Mouse (Mus musculus) spleen, embryonic (tissue): ENCODE results near the gene Krtap4-9.
"Not testable (repeated sequence)": the region's sequence is repeated elsewhere in the genome, so short reads cannot be mapped to it uniquely, and the experiment has no call there.

ENCODE experiments used
- CTCF ChIA-PET: fragments of 350-600 bp; sonication (Branson Sonifier 250); formaldehyde crosslinking; loops from one replicate; lab custom pipeline; 2022; lab: Charles Lee

Krtap4-9 gene

DNA sequence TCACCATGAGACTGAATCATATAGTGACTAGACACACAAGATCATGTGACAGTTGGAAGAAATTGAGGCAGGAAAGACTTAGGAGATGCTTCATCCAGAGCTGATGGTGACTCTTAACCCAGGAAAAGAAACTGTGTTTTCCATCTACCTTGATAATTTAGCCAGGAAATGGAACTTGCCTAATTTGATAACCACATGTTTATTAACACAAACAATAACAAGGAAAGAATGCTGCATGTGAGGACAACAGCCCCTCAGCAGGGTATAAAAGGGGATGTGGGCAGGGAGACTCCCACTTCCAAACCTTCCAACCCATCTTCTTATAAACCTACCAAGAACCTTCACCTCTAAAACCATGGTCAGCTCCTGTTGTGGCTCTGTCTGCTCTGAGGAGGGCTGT is at the start of gene Krtap4-9:
Gene Krtap4-9 (plus strand): TSS at position 301 of the 400 bp plus-strand sequence.
- CTCF ChIA-PET = not testable (repeated sequence)

DNA sequence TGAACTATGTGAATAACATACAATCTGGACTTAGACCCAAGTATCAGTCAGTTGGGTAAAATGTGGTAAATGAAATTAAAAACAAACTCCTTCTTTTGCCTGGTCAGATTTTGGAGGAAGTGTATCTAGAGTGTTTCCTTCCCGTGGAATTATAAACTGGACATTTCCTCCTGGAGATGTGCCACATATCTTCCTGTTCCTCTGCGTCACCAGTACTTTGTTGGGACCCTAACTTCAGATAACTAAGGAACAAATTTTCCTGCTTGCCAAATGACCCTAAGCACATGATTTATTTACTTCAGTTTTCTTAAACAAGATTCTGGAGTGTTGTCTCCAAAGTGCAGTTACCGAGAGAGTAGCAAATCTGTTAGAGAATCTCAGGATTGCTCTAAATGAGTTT is 41.0 kb upstream of the Krtap4-9 start:
- CTCF ChIA-PET = no interaction called here

DNA sequence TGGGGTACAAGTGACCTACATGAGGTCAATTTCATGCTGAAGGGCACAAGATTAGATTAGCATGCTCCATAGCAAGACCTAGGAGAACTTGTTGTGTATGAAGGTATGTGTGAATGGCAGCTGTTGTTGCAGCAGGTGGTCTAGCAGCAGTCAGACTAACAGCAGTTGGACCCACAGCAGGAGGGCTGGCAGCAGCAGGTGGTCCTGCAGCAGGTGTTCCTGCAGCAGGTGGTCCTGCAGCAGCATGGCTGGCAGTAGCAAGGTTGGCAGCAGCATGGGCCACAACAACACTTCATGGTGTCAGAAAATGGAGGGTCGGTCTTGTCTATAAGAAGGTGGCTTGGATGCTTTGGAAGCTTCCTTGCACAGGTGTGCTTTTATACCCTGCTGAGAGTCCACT is 26.1 kb upstream of the Krtap4-9 start:
- CTCF ChIA-PET = no interaction called here

DNA sequence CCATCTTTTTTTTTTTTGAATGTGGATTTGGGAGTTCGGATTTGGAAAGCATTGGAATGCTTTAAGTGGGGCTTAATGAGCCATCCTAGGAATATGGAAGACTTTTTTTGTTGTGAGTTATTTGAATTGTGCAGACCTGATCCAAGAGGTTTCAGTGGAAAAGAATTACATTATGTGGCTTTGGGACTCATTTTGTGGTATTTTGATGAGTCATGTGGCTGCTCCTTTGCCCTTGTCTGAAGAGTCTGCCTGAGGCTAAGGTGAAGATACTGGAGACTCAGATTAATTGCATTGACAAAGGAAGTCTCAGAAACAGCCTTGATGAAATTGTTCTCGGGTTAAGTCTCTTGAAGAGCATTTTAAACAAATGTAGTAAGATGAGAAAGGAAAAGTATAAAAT is 16.6 kb upstream of the Krtap4-9 start:
- CTCF ChIA-PET = no interaction called here

DNA sequence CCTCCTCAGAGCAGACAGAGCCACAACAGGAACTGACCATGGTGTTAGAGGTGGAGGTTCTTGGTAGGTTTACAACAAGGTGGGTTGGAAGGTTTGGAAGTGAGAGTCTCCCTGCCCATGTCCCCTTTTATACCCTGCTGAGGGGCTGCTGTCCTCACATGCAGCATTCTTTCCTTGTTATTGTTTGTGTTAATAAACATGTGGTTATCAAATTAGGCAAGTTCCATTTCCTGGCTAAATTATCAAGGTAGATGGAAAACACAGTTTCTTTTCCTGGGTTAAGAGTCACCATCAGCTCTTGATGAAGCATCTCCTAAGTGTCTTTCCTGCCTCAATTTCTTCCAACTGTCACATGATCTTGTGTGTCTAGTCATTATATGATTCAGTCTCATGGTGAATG is 12.2 kb upstream of the Krtap4-9 start, which contains the start of gene Gm11595:
Gene Gm11595 (minus strand): TSS at position 101 of the 400 bp plus-strand sequence.
- CTCF ChIA-PET = not testable (repeated sequence)

DNA sequence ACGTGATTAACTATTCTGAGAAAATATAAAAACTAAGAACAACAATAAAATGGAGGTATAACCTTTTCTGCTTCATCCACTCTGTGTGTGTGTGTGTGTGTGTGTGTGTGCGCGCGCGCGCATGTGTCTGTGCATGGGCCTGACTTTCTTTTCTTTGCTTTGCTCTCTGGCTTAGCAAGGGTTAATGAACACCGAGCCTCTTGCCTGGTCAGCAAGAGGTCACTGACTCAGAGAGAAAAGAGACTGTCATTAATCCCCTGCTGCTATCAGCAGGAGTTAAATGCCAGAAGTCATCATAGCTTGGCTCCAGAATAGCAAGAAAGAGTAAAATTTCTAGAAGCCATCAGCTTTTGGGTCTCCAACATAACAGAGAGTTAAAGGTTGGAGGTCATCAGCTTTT is 6.6 kb upstream of the Krtap4-9 start:
- CTCF ChIA-PET = no interaction called here

DNA sequence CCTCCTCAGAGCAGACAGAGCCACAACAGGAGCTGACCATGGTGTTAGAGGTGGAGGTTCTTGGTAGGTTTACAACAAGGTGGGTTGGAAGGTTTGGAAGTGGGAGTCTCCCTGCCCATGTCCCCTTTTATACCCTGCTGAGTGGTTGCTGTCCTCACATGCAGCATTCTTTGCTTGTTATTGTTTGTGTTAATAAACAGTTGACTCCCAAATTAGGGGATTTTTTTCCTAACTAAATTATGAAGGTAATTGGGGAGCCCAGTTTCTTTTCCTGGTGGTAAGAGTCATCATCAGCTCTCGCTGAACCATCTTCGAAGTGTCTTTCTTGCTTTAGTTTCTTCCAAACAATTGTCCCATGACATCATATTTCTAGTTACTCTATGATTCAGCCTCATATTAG is 4.4 kb upstream of the Krtap4-9 start, which contains the start of gene Krtap4-8:
Gene Krtap4-8 (minus strand): TSS at position 101 of the 400 bp plus-strand sequence.
- CTCF ChIA-PET = no interaction called here

DNA sequence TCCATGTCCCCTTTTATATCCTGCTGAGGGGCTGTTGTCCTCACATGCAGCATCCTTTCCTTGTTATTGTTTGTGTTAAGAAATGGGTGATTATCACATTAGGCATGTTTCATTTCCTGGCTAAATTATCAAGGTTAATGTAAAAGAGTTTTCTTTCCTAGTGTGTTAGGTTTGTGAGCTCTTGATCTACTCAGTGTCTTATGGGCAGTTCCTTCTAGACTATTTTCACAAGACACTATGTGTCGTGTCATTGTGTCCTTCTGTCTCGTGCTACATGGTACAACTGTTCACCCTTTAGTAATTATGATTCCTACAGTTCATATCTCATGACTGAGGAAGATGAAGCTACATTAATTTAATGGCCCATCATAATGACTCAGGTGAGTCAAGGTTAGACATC is 8.4 kb downstream of the Krtap4-9 start, which contains the start of gene Gm11596:
Gene Gm11596 (minus strand): TSS at position 101 of the 400 bp plus-strand sequence.
- CTCF ChIA-PET = no interaction called here

DNA sequence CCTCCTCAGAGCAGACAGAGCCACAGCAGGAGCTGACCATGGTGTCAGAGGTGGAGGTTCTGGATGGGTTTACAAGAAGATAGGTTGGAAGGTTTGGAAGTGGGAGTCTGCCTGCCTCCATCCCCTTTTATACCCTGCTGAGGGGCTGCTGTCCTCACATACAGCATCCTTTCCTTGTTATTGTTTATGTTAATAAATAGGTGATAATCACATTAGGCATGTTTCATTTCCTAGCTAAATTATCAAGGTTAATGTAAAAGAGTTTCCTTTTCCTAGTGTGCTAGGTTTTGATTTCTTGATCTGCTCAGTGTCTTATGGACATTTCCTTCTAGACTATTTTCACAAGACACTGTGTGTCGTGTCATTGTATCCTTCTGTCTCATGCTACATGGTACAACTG is 13.8 kb downstream of the Krtap4-9 start, which contains the start of gene Gm11569:
Gene Gm11569 (minus strand): TSS at position 101 of the 400 bp plus-strand sequence.
- CTCF ChIA-PET = not testable (repeated sequence)

DNA sequence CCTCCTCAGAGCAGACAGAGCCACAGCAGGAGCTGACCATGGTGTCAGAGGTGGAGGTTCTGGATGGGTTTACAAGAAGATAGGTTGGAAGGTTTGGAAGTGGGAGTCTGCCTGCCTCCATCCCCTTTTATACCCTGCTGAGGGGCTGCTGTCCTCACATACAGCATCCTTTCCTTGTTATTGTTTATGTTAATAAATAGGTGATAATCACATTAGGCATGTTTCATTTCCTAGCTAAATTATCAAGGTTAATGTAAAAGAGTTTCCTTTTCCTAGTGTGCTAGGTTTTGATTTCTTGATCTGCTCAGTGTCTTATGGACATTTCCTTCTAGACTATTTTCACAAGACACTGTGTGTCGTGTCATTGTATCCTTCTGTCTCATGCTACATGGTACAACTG is 19.3 kb downstream of the Krtap4-9 start, which contains the start of gene Gm11554:
Gene Gm11554 (minus strand): TSS at position 101 of the 400 bp plus-strand sequence.
- CTCF ChIA-PET = not testable (repeated sequence)

DNA sequence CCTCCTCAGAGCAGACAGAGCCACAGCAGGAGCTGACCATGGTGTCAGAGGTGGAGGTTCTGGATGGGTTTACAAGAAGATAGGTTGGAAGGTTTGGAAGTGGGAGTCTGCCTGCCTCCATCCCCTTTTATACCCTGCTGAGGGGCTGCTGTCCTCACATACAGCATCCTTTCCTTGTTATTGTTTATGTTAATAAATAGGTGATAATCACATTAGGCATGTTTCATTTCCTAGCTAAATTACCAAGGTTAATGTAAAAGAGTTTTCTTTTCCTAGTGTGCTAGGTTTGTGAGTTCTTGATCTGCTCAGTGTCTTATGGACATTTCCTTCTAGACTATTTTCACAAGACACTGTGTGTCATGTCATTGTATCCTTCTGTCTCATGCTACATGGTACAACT is 24.8 kb downstream of the Krtap4-9 start, which contains the start of gene Krtap4-13:
Gene Krtap4-13 (minus strand): TSS at position 101 of the 400 bp plus-strand sequence.
- CTCF ChIA-PET = not testable (repeated sequence)

DNA sequence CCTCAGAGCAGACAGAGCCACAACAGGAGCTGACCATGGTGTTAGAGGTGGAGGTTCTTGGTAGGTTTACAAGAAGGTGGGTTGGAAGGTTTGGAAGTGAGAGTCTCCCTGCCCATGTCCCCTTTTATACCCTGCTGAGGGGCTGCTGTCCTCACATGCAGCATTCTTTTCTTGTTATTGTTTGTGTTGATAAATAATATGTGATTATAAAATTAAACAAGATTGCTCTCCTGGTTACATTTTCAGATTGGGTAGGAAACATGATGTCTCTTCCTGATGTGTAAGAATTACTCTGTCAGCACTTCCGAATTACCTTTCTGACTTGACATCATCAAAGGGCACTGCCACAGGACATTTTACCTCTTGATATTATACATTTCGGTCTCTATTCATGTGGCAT is 30.6 kb downstream of the Krtap4-9 start, which contains the start of gene Gm11564:
Gene Gm11564 (minus strand): TSS at position 101 of the 400 bp plus-strand sequence.
- CTCF ChIA-PET = not testable (repeated sequence)
